Mouse (Mus musculus) left cerebral cortex, postnatal 25 days (tissue): ENCODE results near the gene Zfp583. TPM values are rescaled to one million over a fixed set of nuclear protein-coding genes. Genes with fewer than 3 reads are reported as not detected.
"Not testable (repeated sequence)": the region's sequence is repeated elsewhere in the genome, so short reads cannot be mapped to it uniquely, and the experiment has no call there.

Source experiments
- DNase-seq, 2 experiments: peaks; one replicate each; pipeline ENCODE4 v3.0.0; 2022; ENCODE audit warnings: low spot score in 2 of 2, mixed read lengths in 1 of 2
- intact Hi-C: fragments of 180-260 bp; cut with DNase I; formaldehyde crosslinking; loops from one replicate; pipeline ENCODE4 v1.15.1; 2025
- total RNA-seq, 2 experiments: library from RNA; stranded (reverse); gene quantifications; 2 replicates each; pipeline ENCODE4 v1.2.3; 2021

Zfp583 gene
- total RNA-seq, 2 experiments from 2014 or later = 10.8 to 12.4 TPM

- intact Hi-C loops, DNase-seq: not testable (repeated sequence)
Measured at GRCm38 (mm10) chr7:6300796-6301195, 30.3 kb downstream of the Zfp583 start.

- intact Hi-C loops, DNase-seq: not testable (repeated sequence)
Measured at GRCm38 (mm10) chr7:6291121-6291520, 40.0 kb downstream of the Zfp583 start.

DNA sequence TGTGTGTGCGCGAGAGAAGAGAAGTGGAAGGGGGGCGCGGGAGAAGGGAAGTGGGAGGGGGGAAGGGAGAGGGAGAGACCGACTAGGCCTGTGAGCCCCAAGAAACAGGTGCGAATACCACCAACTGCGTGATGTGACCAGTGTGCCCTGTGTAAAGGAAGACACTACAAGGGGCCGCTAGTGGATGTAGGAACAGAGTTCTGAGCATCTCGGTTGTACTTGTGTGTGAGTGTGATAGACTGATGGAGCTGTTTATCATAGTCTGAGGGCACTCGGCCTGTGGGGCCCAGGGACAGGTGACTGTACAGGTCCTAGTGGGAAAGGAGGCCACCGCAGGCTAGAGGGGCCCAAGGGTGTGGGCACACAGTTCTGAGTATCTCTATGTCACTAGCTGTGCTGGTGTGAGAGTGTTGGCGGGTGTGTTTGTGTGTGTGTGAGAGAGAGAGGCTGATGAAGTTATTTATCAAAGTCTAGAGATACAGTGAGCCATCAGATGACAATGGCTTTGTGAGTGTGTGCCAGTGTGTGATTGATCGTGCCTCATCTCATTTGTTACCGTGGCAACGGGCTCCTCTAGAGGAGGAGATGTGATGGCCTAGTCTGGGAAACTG lies 44.1 kb downstream of the Zfp583 start:
- DNase-seq = peak; percentile 39 to 42
- intact Hi-C loops = no loop called here

DNA sequence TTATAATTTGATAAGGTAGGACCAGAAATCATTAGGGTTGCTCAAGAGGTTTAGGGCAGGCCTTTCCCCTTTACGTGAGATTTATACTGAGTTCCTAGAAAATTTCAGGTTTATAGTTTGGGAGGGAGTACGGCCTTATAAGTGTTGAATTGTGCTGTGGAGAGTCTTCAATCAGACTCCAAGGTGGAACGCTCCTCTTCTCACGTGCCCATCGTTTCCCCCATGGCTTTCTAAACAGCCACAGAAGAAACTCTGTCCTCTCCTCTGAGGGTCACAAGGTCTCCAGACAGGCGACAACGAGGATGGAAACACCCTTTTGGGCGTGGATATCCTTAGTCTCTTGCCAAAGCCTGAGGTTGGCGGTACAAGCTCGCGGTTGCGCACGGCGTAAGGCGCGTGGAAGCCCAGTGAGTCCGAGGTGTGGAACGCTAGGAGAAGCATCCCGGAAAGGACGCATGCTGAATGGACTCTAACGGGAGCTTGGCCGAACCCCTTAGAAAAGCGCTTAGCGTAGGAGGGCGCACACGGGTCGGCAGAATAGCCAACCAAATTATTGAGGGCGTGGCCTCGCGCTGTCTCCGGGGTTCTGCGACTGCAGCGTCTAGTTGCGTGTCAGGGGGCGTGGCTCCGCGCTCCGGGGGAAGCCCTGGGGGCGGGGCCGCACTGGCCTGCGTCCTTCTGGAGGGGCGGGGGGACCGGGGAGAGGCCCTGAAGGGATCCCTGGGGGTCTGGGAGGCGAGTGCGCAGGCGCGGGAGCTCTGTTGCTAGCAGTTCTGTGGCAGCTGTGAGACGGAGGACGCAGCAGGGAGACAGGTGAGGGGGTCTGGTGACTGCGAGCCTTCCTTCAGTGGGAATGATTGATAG lies 45.0 kb downstream of the Zfp583 start, which contains the start of gene Zfp667:
Gene Zfp667, plus strand, starts transcription at position 738 of the 864 bp plus-strand sequence.
- intact Hi-C loops = no loop called here
- peak; percentile 97 to 98 for DNase-seq

GRCm38 (mm10) chr7:6285366-6285765 lies 45.7 kb downstream of the Zfp583 start:
- intact Hi-C loops = no loop called here
- peak in 1 of 2 experiments; percentile 3 for DNase-seq

GRCm38 (mm10) chr7:6284442-6285012 lies 46.6 kb downstream of the Zfp583 start:
- DNase-seq = no peak
- intact Hi-C loops = loop anchor here (5.0 kb wide), 2 partner anchors 92 to 112 kb away; partner anchors contain the start of gene Zfp444

- intact Hi-C loops = loop anchor here (2.0 to 5.0 kb wide), 3 partner anchors 43 to 111 kb away; partner anchors contain the start of gene Zfp444
Measured at GRCm38 (mm10) chr7:6283451-6284075, 47.5 kb downstream of the Zfp583 start.

GRCm38 (mm10) chr7:6282749-6283148 lies 48.3 kb downstream of the Zfp583 start:
- intact Hi-C loops = loop anchor here (2.0 to 5.0 kb wide), 3 partner anchors 42 to 110 kb away; partner anchors contain the start of gene Zfp444
- peak; percentile 79 to 87 for DNase-seq

More at GRCm38 (mm10) chr7:6283451-6284075, 47.5 kb downstream of the Zfp583 start:
- DNase-seq = peak; percentile 87 to 93

GRCm38 (mm10) chr7:6277906-6278305 lies 53.2 kb downstream of the Zfp583 start:
- intact Hi-C loops = no loop called here
- no peak for DNase-seq

DNA sequence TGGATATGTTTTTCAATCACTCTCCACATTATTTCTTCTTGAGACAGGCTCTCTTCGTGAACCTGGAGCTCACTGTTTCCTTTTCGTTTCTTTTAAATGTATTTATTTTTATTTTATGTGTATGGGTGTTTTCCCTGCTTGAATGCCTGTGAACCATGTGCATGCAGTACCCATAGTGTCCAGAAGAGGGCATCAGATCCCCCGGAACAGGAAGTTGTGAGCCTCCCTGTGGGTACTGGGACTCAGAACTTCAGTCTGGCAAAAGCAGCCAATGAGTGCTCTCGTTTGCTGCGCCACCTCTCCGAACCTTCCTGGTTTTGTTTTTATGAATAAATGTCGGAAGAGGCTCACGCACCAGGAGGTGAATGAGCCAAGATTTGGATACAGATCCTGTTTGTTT lies 65.4 kb downstream of the Zfp583 start:
- no peak for DNase-seq
- intact Hi-C loops = no loop called here

Other genes with a start within 250 kb of the Zfp583 start
- gene Zfp787, start 175.3 kb downstream of the Zfp583 start, total RNA-seq = 10 to 100 TPM; 25.1 to 27.3 TPM
- gene Zfp444, start 159.1 kb downstream of the Zfp583 start, total RNA-seq = 10 to 100 TPM; 56.7 to 69.6 TPM
- gene Galp, start 134.2 kb downstream of the Zfp583 start, total RNA-seq = not detected
- not detected for gene Zscan5b, start 109.0 kb downstream of the Zfp583 start, total RNA-seq
- gene Epp13, start 78.6 kb downstream of the Zfp583 start, total RNA-seq = not detected
- 10 to 100 TPM; 11.4 to 11.7 TPM for gene Zfp667, start 44.7 kb downstream of the Zfp583 start, total RNA-seq
- gene Gm3854, start 12.5 kb upstream of the Zfp583 start, total RNA-seq = 1 to 10 TPM; 5.2 to 7.3 TPM
- 1 to 10 TPM; 3.9 to 4.6 TPM for gene Zfp78, start 32.0 kb upstream of the Zfp583 start, total RNA-seq
- 1 to 10 TPM; 6.3 to 6.4 TPM for gene Zfp28, start 52.0 kb upstream of the Zfp583 start, total RNA-seq
- gene Smim17, start 67.4 kb upstream of the Zfp583 start, total RNA-seq = 10 to 100 TPM; 15.8 to 17.0 TPM
- under 1 TPM; 0.09 to 0.16 TPM for gene Gm20715, start 79.0 kb upstream of the Zfp583 start, total RNA-seq
- 1 to 10 TPM in 1 of 2 experiments, under 1 TPM in 1; 0.46 to 1.7 TPM for gene Olfr1344, start 107.4 kb upstream of the Zfp583 start, total RNA-seq
- not detected for gene Olfr1336, start 124.9 kb upstream of the Zfp583 start, total RNA-seq
- not detected for gene Olfr1346, start 135.8 kb upstream of the Zfp583 start, total RNA-seq
- not detected for gene Olfr5, start 155.7 kb upstream of the Zfp583 start, total RNA-seq
- gene Olfr1347, start 168.5 kb upstream of the Zfp583 start, total RNA-seq = not detected
- not detected for gene Olfr1348, start 177.5 kb upstream of the Zfp583 start, total RNA-seq
- gene Olfr1349, start 191.7 kb upstream of the Zfp583 start, total RNA-seq = not detected
- not detected for gene Olfr1350, start 233.6 kb upstream of the Zfp583 start, total RNA-seq